Mouse (Mus musculus) forebrain, postnatal 0 days (tissue): ENCODE measurements around the gene Ddx5. TPM values are rescaled to one million over a fixed set of nuclear protein-coding genes. Genes with fewer than 3 reads are reported as not detected.
"Not testable (repeated sequence)": the region's sequence is repeated elsewhere in the genome, so short reads cannot be mapped to it uniquely, and the experiment has no call there.

Experiments used
- ATAC-seq: fragments of 200-750 bp; cut with Nextera tagmentation; 2 replicates; pipeline ENCODE4 v1.8.0; 2017; ENCODE audit warnings: mild to moderate bottlenecking, moderate library complexity
- DNase-seq: peaks from one replicate; pipeline ENCODE4 v3.0.0-alpha.2; 2015
- H3K27ac ChIP-seq: fragments of 300-500 bp; sonication (generic); 2 replicates; pipeline ENCODE4 v1.5.1; 2014; ENCODE audit warnings: low read depth, mild to moderate bottlenecking, antibody characterized with exemption, low read length, moderate library complexity, mixed read lengths
- H3K27me3 ChIP-seq: fragments of 300-500 bp; sonication (generic); 2 replicates; pipeline ENCODE4 v1.6.1; 2014; ENCODE audit warnings: mild to moderate bottlenecking, low read length, mixed read lengths; ENCODE audit not compliant: insufficient read depth
- H3K36me3 ChIP-seq: fragments of 300-500 bp; sonication (generic); 2 replicates; pipeline ENCODE4 v1.6.1; 2014; ENCODE audit warnings: mild to moderate bottlenecking, moderate library complexity; ENCODE audit not compliant: insufficient read depth
- H3K4me1 ChIP-seq: fragments of 300-500 bp; sonication (generic); 2 replicates; pipeline ENCODE4 v1.6.1; 2014; ENCODE audit warnings: antibody characterized with exemption; ENCODE audit not compliant: insufficient read depth
- H3K4me2 ChIP-seq: fragments of 300-500 bp; sonication (generic); 2 replicates; pipeline ENCODE4 v1.6.1; 2014; ENCODE audit warnings: low read depth, mild to moderate bottlenecking, moderate library complexity
- H3K4me3 ChIP-seq: fragments of 300-500 bp; sonication (generic); 2 replicates; pipeline ENCODE4 v1.5.1; 2014; ENCODE audit warnings: low read depth, low read length, mixed read lengths
- H3K9ac ChIP-seq: fragments of 300-500 bp; sonication (generic); 2 replicates; pipeline ENCODE4 v1.6.1; 2014; ENCODE audit warnings: mild to moderate bottlenecking
- H3K9me3 ChIP-seq: fragments of 300-500 bp; sonication (generic); 2 replicates; pipeline ENCODE4 v1.6.1; 2016; ENCODE audit warnings: low read length
- CTCF ChIP-seq: sonication (generic); IDR thresholded peaks from 2 replicates; pipeline ENCODE4 v1.5.1; 2016; ENCODE audit warnings: antibody characterized with exemption, control low read depth, low read depth
- WGBS: fragments of 180-500 bp; shearing (Covaris S2); extraction: QIAGEN DNeasy Blood & Tissue Kit; methylation state at CpG from one replicate; pipeline ENCODE4 v1.1.7; 2014; 5-methylcytosine and 5-hydroxymethylcytosine counted together
- polyA plus RNA-seq: library from polyadenylated mRNA; unstranded; fragments of >200 nt; fragmentation: Nextera tagmentation; extraction: Ambion mirVana; gene quantifications from 2 replicates; pipeline ENCODE4 v1.2.1, GENCODE M21; 2015
- total RNA-seq: library from RNA; depleted of rRNA; stranded (reverse); fragments of >200 nt; gene quantifications from 2 replicates; pipeline ENCODE4 v1.2.3, GENCODE M21; 2014

Ddx5 gene
- total and polyA plus RNA-seq, 2 experiments from 2014 or later, result 306 to 530 TPM

- Histone ChIP-seq H3K4me2 (no peak overlapping the region), H3K27ac (no peak overlapping the region), H3K9me3 (no peaks in the 10 kb centered on the region), H3K9ac (no peak overlapping the region), H3K4me3 (no peak overlapping the region), H3K27me3 (no peaks in the 10 kb centered on the region), H3K4me1 (peaks cover 10% of the 10 kb centered on the region; the same call in 1 of the 2 replicates), H3K36me3 (peaks cover 51% of the 10 kb centered on the region)
- no peak for DNase-seq
- no peak for TF ChIP-seq CTCF
- WGBS, result 78% methylated on average over 9 of the region's 9 CpGs
- ATAC-seq, result no peak
Measured at GRCm38 (mm10) chr11:106782841-106783764, 5.9 kb downstream of the Ddx5 start.

GRCm38 (mm10) chr11:106782271-106782670, 6.7 kb downstream of the Ddx5 start:
- H3K4me3 ChIP-seq, H3K27ac ChIP-seq, DNase-seq, ATAC-seq, H3K27me3 ChIP-seq, H3K9me3 ChIP-seq, H3K4me2 ChIP-seq, H3K9ac ChIP-seq: not testable (repeated sequence)
- 91% methylated on average over 7 of the region's 7 CpGs for WGBS
- Histone ChIP-seq H3K36me3 (peaks cover 51% of the 10 kb centered on the region), H3K4me1 (peaks cover 12% of the 10 kb centered on the region; the same call in 1 of the 2 replicates)

DNA sequence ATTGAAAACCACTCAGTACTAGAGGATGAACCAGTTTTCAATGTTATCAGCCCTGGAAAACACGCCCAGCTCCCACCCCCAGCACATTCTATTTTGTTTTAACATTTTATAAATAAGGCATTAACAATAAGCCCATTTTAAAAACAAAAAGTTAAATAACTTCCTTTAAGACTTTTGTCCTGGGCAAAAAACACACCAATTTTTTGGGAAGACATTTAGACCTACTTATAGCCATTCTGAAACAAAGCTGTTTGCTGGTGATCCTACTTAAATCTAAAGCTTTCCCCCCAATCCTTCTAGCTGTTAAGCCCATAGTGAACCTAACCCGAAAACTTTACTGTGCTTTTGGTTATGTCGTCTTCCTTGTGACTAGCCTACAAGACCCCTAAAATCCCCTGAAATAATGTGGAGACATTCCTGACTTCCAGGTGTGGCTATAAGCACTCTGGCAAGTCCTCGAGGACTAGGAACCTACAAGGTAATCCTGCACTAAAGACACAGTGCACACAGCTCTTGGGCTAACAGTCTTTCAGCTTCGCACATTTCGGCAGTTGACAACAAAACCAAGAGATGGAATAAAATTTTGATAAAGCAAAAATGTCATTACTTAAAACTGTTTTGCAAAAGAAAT, 8.3 kb downstream of the Ddx5 start:
- 80% methylated on average over 6 of the region's 6 CpGs for WGBS
- Histone ChIP-seq H3K27me3 (no peaks in the 10 kb centered on the region), H3K27ac (no peak overlapping the region), H3K36me3 (peaks cover 47% of the 10 kb centered on the region), H3K9me3 (no peaks in the 10 kb centered on the region), H3K9ac (no peak overlapping the region), H3K4me1 (peaks cover 11% of the 10 kb centered on the region; the same call in 1 of the 2 replicates), H3K4me2 (no peak overlapping the region), H3K4me3 (no peak overlapping the region)
- ATAC-seq (no peak), DNase-seq (no peak)
- no peak for TF ChIP-seq CTCF

DNA sequence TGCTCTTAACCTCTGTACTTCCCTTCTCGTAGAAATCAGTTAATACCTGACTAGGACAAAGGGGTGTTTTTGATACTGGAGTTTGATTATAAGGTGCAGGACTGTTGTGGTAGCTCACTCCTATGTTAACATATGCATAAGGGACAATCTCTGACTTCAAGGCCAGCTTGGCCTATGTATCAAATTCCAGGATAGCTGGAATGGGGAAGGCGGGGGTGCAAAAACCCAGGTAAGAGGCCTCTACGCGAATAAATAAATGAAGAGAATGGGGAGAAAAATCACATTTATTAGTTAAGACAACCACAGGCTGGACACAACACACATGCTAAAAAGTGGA, 8.9 kb downstream of the Ddx5 start:
- Histone ChIP-seq H3K36me3 (peaks cover 46% of the 10 kb centered on the region), H3K27ac (peak overlapping the region; percentile 88; the same call in 1 of the 2 replicates), H3K27me3 (no peaks in the 10 kb centered on the region), H3K4me2 (no peak overlapping the region), H3K9ac (0 out of 2 replicates have a peak overlapping the region, but pooled peaks have one; percentile 77), H3K4me3 (peak overlapping the region; percentile 72; the same call in 1 of the 2 replicates), H3K4me1 (0 out of 2 replicates have a peak, but pooled peaks cover 4% of the 10 kb centered on the region), H3K9me3 (no peaks in the 10 kb centered on the region)
- no peak for ATAC-seq
- 59% methylated on average over 4 of the region's 4 CpGs for WGBS
- DNase-seq, result no peak
- no peak for TF ChIP-seq CTCF

GRCm38 (mm10) chr11:106779388-106780088, 9.4 kb downstream of the Ddx5 start, which contains the start of gene Polg2:
Polg2 (minus strand) TSS chr11:106779537.
- 2% methylated on average over 30 of the region's 30 CpGs for WGBS
- Histone ChIP-seq H3K36me3 (peaks cover 47% of the 10 kb centered on the region), H3K4me3 (peak within 1 kb of the TSS; percentile 72), H3K4me2 (peak within 1 kb of the TSS; percentile 87), H3K9me3 (no peaks in the 10 kb centered on the region), H3K9ac (peak within 1 kb of the TSS; percentile 77), H3K4me1 (0 out of 2 replicates have a peak, but pooled peaks cover 2% of the 10 kb centered on the region), H3K27me3 (no peaks in the 10 kb centered on the region), H3K27ac (peak within 1 kb of the TSS; percentile 88)
- ATAC-seq (peak; percentile 99), DNase-seq (peak; percentile 95)
- TF ChIP-seq CTCF, result no peak

DNA sequence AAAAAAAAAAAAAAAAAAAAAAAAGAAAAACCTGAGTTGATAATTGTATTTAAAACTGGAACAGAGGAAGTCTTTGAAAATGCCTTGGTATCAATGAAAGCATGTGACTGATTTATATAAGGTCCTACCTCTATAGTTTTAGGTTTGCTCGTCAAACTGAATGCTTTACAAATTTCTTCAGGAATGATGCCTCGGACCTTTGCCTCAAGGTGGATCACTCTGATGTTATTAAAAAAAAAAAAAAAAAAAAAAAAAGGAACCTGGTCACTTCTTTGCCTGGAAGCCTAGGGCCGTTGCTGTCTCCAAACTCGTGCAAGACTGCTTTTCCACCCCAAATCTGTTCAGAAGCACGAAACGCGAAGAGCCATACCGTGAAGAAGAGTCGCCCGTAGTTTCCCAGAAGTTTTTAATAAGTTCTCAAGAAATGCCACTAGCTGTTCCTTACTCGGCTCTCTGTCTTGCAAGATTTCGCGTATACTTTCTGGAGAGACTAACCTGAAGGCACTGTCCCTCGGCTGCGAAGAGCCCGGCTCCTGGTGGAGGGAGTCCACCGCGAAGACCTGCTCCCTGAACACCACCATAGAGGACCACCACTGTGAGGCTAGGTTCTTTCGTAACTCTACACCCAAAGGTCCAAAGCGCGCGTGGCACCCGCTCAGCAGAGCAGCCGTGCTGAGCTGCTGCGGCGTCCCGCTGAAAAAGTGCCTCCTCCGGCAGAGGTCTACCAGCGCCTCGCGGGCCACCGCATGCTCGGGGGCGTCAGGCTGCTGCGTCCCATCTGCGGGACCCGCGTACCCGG, 10.2 kb downstream of the Ddx5 start:
- TF ChIP-seq CTCF, result no peak
- ATAC-seq (peak; percentile 77), DNase-seq (no peak)
- Histone ChIP-seq H3K36me3 (peaks cover 49% of the 10 kb centered on the region), H3K27ac (peak overlapping the region; percentile 88), H3K9ac (peak overlapping the region; percentile 77), H3K9me3 (no peaks in the 10 kb centered on the region), H3K4me1 (0 out of 2 replicates have a peak, but pooled peaks cover 2% of the 10 kb centered on the region), H3K27me3 (no peaks in the 10 kb centered on the region), H3K4me3 (peak overlapping the region; percentile 72), H3K4me2 (peak overlapping the region; percentile 87)
- WGBS, result 2% methylated on average over 39 of the region's 39 CpGs
